Mouse (Mus musculus): ENCODE results near the gene Actl7b. TPM values are rescaled to one million over a fixed set of nuclear protein-coding genes. Genes with fewer than 3 reads are reported as not detected.

The Actl7b gene
- total and polyA plus RNA-seq, 3 experiments = 0.03 TPM; not detected in 2

GRCm38 (mm10) chr4:56718573-56719442 lies 22.4 kb downstream of the Actl7b start:
- ATAC-seq (ENCODE audit: extremely low read depth, insufficient number of reproducible peaks, low FRiP score, poor library complexity, severe bottlenecking) (no peak), DNase-seq (ENCODE audit: low spot score) (no peak)
- no peaks in the 10 kb centered on the region for H3K27me3 ChIP-seq (ENCODE audit: insufficient read depth, low read length)
- no peak for TF ChIP-seq CTCF (IDR thresholded peaks at IDR 0.05; ENCODE audit: low read depth, low read length)
- TF ChIP-seq GATA2 (IDR thresholded peaks at IDR 0.05; ENCODE audit: borderline replicate concordance, low read depth, low read length) = no peak
- no peak for TF ChIP-seq POLR2AphosphoS5 (IDR thresholded peaks at IDR 0.05; ENCODE audit: insufficient replicate concordance, low read depth, low read length)
- TF ChIP-seq TAL1 (conservative IDR thresholded peaks at IDR 0.05; ENCODE audit: low read depth, low read length) = no peak
- no peak for TF ChIP-seq GATA1 (IDR thresholded peaks at IDR 0.05; ENCODE audit: borderline replicate concordance, low read length)
- no peaks in the 10 kb centered on the region for H3K9me3 ChIP-seq (replicated peaks)
- H3K36me3 ChIP-seq (replicated peaks) = no peaks in the 10 kb centered on the region
- H3K4me1 ChIP-seq (ENCODE audit: insufficient read depth, low read depth, low read length) = no peaks in the 10 kb centered on the region
- H3K4me3 ChIP-seq (ENCODE audit: low read depth, low read length) = no peak overlapping the region

GRCm38 (mm10) chr4:56717932-56718331 lies 23.3 kb downstream of the Actl7b start:
- no peak for ATAC-seq (ENCODE audit: extremely low read depth, insufficient number of reproducible peaks, low FRiP score, poor library complexity, severe bottlenecking)
- H3K4me3 ChIP-seq (ENCODE audit: low read depth, low read length) = no peak overlapping the region
- TF ChIP-seq TAL1 (conservative IDR thresholded peaks at IDR 0.05; ENCODE audit: low read depth, low read length) (no peak), CTCF (IDR thresholded peaks at IDR 0.05; ENCODE audit: low read depth, low read length) (no peak), POLR2AphosphoS5 (IDR thresholded peaks at IDR 0.05; ENCODE audit: insufficient replicate concordance, low read depth, low read length) (no peak), GATA1 (IDR thresholded peaks at IDR 0.05; ENCODE audit: borderline replicate concordance, low read length) (no peak), GATA2 (IDR thresholded peaks at IDR 0.05; ENCODE audit: borderline replicate concordance, low read depth, low read length) (no peak)
- H3K9me3 ChIP-seq (replicated peaks) = no peaks in the 10 kb centered on the region
- DNase-seq (ENCODE audit: low spot score) = no peak
- no peaks in the 10 kb centered on the region for H3K4me1 ChIP-seq (ENCODE audit: insufficient read depth, low read depth, low read length)
- H3K27me3 ChIP-seq (ENCODE audit: insufficient read depth, low read length) = no peaks in the 10 kb centered on the region
- no peaks in the 10 kb centered on the region for H3K36me3 ChIP-seq (replicated peaks)

- ATAC-seq (ENCODE audit: extremely low read depth, insufficient number of reproducible peaks, low FRiP score, poor library complexity, severe bottlenecking) = no peak
- H3K9me3 ChIP-seq (replicated peaks) = no peaks in the 10 kb centered on the region
- no peak overlapping the region for H3K4me3 ChIP-seq (ENCODE audit: low read depth, low read length)
- H3K27me3 ChIP-seq (ENCODE audit: insufficient read depth, low read length) = no peaks in the 10 kb centered on the region
- no peak for TF ChIP-seq GATA1 (IDR thresholded peaks at IDR 0.05; ENCODE audit: borderline replicate concordance, low read length)
- no peak for TF ChIP-seq GATA2 (IDR thresholded peaks at IDR 0.05; ENCODE audit: borderline replicate concordance, low read depth, low read length)
- TF ChIP-seq POLR2AphosphoS5 (IDR thresholded peaks at IDR 0.05; ENCODE audit: insufficient replicate concordance, low read depth, low read length) = no peak
- TF ChIP-seq TAL1 (conservative IDR thresholded peaks at IDR 0.05; ENCODE audit: low read depth, low read length) = no peak
- TF ChIP-seq CTCF (IDR thresholded peaks at IDR 0.05; ENCODE audit: low read depth, low read length) = no peak
- H3K36me3 ChIP-seq (replicated peaks) = no peaks in the 10 kb centered on the region
- H3K4me1 ChIP-seq (ENCODE audit: insufficient read depth, low read depth, low read length) = no peaks in the 10 kb centered on the region
- no peak for DNase-seq (ENCODE audit: low spot score)
These were observed 24.4 kb downstream of the Actl7b start for GRCm38 (mm10) chr4:56716801-56717200.

GRCm38 (mm10) chr4:56713155-56713554 lies 28.1 kb downstream of the Actl7b start:
- H3K36me3 ChIP-seq (replicated peaks) = no peaks in the 10 kb centered on the region
- H3K27me3 ChIP-seq (ENCODE audit: insufficient read depth, low read length) = no peaks in the 10 kb centered on the region
- TF ChIP-seq GATA1 (IDR thresholded peaks at IDR 0.05; ENCODE audit: borderline replicate concordance, low read length) (no peak), CTCF (IDR thresholded peaks at IDR 0.05; ENCODE audit: low read depth, low read length) (no peak), GATA2 (IDR thresholded peaks at IDR 0.05; ENCODE audit: borderline replicate concordance, low read depth, low read length) (no peak), TAL1 (conservative IDR thresholded peaks at IDR 0.05; ENCODE audit: low read depth, low read length) (no peak), POLR2AphosphoS5 (IDR thresholded peaks at IDR 0.05; ENCODE audit: insufficient replicate concordance, low read depth, low read length) (no peak)
- no peak overlapping the region for H3K4me3 ChIP-seq (ENCODE audit: low read depth, low read length)
- no peaks in the 10 kb centered on the region for H3K4me1 ChIP-seq (ENCODE audit: insufficient read depth, low read depth, low read length)
- H3K9me3 ChIP-seq (replicated peaks) = no peaks in the 10 kb centered on the region
- ATAC-seq (ENCODE audit: extremely low read depth, insufficient number of reproducible peaks, low FRiP score, poor library complexity, severe bottlenecking) (no peak), DNase-seq (ENCODE audit: low spot score) (no peak)

- Histone ChIP-seq H3K4me1 (ENCODE audit: insufficient read depth, low read depth, low read length) (no peaks in the 10 kb centered on the region), H3K9me3 (replicated peaks) (no peaks in the 10 kb centered on the region), H3K4me3 (ENCODE audit: low read depth, low read length) (no peak overlapping the region)
These were observed 39.0 kb downstream of the Actl7b start for GRCm38 (mm10) chr4:56702234-56702633.

GRCm38 (mm10) chr4:56698671-56699070 lies 42.6 kb downstream of the Actl7b start:
- no peaks in the 10 kb centered on the region for H3K9me3 ChIP-seq (replicated peaks)
- no peak for ATAC-seq (ENCODE audit: extremely low read depth, insufficient number of reproducible peaks, low FRiP score, poor library complexity, severe bottlenecking)
- no peaks in the 10 kb centered on the region for H3K4me1 ChIP-seq (ENCODE audit: insufficient read depth, low read depth, low read length)
- no peaks in the 10 kb centered on the region for H3K36me3 ChIP-seq (replicated peaks)
- DNase-seq (ENCODE audit: low spot score) = no peak
- H3K4me3 ChIP-seq (ENCODE audit: low read depth, low read length) = no peak overlapping the region
- no peaks in the 10 kb centered on the region for H3K27me3 ChIP-seq (ENCODE audit: insufficient read depth, low read length)
- no peak for TF ChIP-seq GATA2 (IDR thresholded peaks at IDR 0.05; ENCODE audit: borderline replicate concordance, low read depth, low read length)
- TF ChIP-seq POLR2AphosphoS5 (IDR thresholded peaks at IDR 0.05; ENCODE audit: insufficient replicate concordance, low read depth, low read length) = no peak
- no peak for TF ChIP-seq CTCF (IDR thresholded peaks at IDR 0.05; ENCODE audit: low read depth, low read length)
- TF ChIP-seq GATA1 (IDR thresholded peaks at IDR 0.05; ENCODE audit: borderline replicate concordance, low read length) = no peak
- no peak for TF ChIP-seq TAL1 (conservative IDR thresholded peaks at IDR 0.05; ENCODE audit: low read depth, low read length)

More at GRCm38 (mm10) chr4:56702234-56702633, 39.0 kb downstream of the Actl7b start:
- TF ChIP-seq CTCF (IDR thresholded peaks at IDR 0.05; ENCODE audit: low read depth, low read length) = no peak
- TF ChIP-seq GATA1 (IDR thresholded peaks at IDR 0.05; ENCODE audit: borderline replicate concordance, low read length) = no peak
- no peak for TF ChIP-seq TAL1 (conservative IDR thresholded peaks at IDR 0.05; ENCODE audit: low read depth, low read length)
- no peak for TF ChIP-seq GATA2 (IDR thresholded peaks at IDR 0.05; ENCODE audit: borderline replicate concordance, low read depth, low read length)
- TF ChIP-seq POLR2AphosphoS5 (IDR thresholded peaks at IDR 0.05; ENCODE audit: insufficient replicate concordance, low read depth, low read length) = no peak
- ATAC-seq (ENCODE audit: extremely low read depth, insufficient number of reproducible peaks, low FRiP score, poor library complexity, severe bottlenecking) = no peak
- Histone ChIP-seq H3K27me3 (ENCODE audit: insufficient read depth, low read length) (no peaks in the 10 kb centered on the region), H3K36me3 (replicated peaks) (no peaks in the 10 kb centered on the region)
- DNase-seq (ENCODE audit: low spot score) = no peak

All from G1E (cell line).